Mouse (Mus musculus) layer of hippocampus, adult 18-20 months (tissue): ENCODE results near the gene Siah1a. TPM values are rescaled to one million over a fixed set of nuclear protein-coding genes. Genes with fewer than 3 reads are reported as not detected.
A peak's percentile ranks its signal among the peaks of the same experiment; 100 is the strongest.

ENCODE experiments used
- DNase-seq, 2 experiments: peaks; one replicate each; pipeline ENCODE4 v3.0.0; 2022; ENCODE audit warnings: low spot score in 2 of 2
- total RNA-seq, 2 experiments: library from RNA; stranded (reverse); gene quantifications; 2 replicates each; pipeline ENCODE4 v1.2.3; 2021

Siah1a gene
- total RNA-seq, 2 experiments from 2014 or later = 29.1 to 29.2 TPM

DNA sequence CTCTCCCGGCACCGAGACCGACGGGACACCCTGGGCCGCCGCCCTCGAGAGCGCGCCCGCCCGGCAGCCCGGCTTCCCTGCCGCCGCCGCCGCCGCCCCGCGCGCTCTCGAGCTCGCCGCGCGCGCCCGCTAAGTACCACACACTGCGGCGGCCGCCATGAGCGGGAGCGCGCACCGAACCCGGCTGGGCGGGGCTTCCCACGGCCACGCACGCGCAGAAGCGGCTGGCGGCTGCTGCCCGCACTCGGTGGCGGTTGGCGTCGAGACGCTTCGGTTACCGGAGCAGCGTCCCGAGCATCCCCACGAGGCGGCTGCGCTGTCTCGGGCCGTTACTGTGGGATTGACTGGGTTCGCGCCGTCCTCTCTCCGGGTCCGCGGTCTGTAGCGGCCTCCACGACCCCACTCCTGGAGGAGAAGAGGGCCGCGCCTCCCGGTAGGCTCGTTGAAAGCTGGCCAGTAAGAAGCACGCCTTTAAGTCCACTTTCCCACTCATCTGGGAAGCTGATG, 254 bp upstream of the Siah1a start:
- peak; percentile 90 to 96 for DNase-seq

DNA sequence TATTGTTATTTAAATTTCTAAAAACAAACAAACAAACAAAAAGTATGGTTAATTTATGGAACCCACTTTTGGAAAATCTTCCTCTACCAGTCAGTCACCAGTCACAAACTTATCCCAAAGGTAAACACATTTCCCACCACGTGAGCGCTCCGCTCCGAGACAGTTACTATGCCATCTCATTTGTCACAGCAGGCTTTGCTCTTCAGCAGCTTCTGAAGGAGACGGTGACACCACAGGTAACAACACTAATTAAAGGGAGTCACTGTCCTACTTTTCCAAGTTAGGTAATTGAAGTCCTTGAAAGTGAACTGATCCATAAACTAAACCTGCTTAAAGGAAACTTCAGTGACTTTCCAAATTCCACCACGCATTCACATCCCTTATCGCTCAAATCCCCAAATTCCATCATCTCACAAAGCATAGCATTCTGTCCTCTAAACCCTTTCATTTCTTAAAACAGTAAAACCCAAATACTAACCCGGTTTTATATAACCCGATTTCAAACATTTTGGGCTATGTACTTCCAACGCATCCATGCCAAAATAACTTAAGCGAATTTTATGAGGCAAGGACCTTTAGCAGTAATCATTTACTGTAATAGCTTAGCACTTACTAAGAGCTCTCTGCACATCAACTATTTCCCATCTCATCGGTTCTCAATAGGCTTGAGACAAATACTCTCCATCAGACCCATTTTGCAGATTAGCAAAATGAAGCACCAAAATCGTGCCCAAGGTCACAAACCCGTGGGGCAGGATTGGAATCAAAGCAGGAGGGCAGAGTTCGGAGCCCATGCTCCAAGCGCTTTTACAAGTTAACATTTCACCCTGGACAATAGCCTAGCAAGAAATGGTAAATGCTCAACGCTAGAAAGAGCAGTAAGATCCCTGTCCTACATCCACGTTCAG, 1.2 kb downstream of the Siah1a start:
- DNase-seq = no peak

DNA sequence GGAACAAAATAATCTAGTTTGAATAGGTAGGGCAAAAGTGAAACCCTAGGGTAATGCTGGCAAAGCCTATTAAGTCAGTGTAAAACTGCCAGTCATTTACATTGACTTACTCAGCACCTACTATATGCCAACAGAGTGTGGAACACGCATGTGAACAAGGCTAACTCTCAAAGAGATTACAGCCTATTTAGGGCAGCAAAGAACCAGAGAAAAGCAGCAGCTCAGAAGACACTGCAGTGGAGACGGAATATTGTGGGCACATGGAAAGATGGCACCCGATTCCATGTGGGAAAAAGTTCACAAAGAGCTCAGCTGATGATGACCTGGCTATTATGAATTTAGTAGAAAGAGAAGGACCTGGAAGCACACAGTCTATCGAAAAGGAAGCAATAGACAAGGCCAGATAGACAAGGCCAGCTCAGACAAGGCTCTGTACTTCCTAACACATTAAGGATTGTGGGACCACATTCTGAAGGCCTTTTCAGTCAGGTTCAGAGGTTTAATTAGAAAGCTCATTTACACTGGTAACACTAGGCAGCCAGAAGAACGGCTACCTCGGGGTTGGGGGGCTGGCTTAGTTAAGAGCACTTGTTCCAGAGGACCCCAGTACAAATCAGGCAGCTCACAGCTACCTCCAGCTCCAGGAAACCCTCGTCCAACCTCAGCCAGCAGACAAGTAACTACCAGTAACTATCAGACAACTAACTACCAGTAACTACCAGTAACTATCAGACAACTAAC, 3.0 kb downstream of the Siah1a start:
- DNase-seq = no peak

DNA sequence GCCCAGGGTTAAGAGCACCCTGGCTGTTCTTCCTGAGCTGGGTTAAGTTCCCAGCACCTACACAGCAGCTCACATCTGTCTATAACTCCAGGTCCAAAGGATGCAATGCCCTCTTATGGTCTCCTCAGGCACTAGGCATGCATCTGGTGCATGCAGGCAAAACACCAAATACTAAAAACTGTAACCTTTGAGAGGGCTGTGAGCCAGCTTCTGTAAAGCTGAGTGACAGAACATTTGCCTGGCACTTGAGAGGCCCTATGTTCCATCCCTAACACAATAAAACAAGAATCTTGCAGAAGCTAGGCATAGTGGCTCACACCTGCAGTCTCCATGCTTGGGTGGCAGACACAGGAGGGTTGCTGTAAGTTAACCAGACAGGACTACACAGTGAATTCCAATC, 4.1 kb downstream of the Siah1a start:
- no peak for DNase-seq

DNA sequence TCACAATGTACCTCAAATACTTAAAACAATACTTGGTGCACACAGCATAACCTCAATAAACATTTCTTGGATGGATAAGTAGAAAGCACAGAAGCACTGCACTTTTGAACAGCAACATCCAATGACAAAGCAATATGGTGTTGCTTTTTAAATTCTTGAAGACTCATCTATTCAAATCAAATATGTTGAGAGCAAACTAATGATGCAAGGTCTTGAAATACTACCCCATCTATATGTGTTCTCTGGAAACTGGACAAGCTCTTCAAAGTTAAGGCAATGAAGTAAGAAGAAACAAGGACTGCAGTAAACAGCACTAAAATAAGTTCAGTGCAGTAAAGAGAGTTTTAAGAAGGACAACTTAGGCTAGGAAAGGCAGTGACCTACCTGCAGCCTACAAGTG, 4.8 kb downstream of the Siah1a start:
- DNase-seq = no peak

DNA sequence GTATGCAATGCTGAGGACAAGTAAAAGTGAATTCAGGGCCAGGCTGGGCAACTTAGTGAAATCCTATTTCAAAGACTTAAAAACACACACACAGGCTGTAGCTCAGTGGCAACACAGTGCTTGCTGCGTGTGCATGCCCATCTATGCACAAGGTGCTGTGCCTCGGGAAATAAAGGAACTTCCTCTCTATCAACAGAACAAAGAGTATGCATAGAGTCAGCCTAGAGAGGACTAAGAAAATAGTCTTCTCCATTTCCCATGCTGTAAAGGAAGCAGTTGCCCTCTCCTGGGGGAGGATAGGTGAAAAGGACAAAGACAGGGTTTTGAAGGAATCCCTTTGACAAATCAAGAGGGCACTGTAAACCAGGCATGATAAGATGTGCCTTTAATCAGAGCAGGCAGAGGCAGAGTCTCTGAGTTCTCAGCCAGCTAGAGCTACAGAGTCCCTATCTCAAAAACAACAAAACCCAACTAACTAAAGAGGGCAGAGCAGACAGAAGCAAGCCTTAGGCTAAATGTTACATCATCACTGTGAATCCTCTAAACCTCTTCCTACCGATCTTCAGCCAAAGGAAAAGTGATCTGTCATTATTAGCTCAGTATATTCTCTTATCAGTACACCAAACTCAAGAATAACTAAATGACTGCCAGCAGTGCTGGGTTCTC, 10.2 kb downstream of the Siah1a start:
- no peak for DNase-seq

DNA sequence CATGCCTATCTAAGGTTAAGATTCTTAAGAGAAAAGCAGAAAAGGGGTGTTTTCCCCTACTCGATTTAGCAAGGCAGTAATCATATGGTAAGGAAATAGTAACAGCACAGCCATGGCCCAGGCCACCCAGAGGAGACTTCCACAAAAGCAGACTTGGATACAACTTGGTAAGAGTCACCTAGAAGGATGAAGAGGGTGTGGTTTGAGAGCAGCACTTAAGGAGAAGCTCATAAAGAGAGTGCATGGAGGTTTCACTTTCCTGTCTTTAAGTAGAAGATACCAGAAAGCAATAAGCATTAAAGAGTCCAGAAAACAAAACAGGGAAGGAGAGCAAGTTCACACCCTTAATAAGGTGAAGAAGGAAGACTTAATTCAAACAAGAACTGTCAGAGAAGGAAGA, 10.8 kb downstream of the Siah1a start:
- DNase-seq = no peak

DNA sequence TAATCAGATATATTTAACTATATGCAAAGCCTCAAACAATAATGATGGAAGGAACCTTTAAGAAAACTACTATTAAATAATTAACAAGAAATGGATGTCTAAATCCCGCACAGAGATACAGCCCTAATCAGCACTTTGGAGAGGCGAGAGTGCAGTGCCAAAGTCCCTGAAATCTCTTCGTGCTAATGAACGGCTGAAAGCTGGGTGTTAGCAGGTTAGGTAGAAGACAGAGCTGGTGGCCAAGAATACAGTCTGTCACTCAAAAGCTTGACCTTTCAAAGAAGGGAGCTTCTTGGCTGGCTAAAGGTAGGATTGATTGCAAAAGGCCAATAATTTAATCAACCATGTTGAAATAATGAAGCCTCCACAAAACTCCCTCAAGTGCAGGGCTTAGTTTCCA, 11.6 kb downstream of the Siah1a start:
- no peak for DNase-seq

DNA sequence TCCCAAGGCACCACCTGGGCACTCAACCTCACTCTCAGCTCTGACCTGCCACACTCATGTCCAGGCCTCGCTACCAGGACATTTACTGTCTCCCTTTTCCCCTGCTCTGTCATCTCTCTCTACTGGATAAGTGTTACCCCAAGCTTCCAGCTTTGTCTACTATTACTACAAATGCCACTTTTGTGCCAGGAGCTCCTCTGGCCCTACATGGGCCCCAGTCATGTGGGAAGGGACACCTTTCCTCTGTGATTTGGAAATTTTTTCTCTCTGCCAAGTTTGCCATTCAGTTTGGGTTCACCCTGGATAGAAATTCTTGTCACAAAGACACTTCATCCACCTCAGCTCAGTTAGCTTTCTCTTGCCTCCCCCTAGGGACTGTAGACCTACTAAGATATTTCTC, 14.9 kb downstream of the Siah1a start:
- no peak for DNase-seq

DNA sequence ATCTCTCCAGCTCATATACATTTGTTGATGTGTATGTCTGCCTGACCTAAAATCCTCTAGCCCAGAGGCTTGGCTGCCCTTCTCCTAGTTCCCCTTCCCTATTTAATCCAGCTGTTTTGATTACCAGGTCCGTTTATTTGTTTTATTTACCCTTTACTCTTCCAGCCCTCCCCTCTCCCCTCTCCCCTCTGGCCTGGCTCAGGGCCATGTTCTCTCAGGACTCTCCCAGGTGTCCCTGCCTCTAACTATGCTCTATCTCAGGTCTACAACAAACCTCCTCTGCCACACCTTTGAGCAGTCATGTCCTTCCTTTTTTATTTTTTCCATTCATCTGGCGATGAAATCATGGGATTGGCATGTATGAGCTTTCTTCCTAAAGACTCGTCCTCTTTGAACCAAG, 15.4 kb downstream of the Siah1a start:
- no peak for DNase-seq

DNA sequence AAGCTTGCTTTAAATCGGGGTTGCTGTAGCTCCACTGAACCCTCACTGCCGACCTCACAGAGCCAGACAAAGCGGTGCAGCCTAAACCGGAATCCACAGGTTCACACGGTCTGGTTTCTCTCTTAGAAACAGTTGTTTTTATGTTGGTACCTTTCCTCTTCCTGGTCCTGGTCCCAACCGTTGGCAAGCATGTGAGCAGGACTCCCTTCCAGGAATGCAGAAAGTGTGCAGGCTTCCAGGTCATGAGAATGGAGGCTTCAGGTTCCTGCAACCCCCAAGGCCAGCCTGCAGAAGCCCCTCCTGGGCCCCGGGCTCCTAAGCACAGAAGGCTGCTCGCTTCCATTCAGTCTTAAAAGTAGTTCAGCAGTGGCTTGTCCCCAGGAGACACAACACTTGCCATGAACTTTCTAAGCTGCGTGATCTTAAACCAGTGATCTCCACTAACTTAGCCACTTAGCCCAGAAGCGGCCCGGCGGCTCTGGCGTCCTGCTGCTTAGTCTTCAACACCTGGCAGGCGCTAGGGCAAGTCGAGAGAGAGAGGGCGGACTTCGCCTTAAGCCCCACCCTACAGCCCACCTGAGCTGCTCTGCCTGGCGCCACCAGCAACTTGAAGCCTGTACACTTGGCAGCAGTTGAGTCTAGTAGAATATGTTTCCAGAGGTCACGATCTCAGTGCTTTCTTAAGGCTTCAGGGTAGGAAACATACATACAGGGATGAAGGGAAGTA, 17.3 kb downstream of the Siah1a start:
- DNase-seq = no peak

DNA sequence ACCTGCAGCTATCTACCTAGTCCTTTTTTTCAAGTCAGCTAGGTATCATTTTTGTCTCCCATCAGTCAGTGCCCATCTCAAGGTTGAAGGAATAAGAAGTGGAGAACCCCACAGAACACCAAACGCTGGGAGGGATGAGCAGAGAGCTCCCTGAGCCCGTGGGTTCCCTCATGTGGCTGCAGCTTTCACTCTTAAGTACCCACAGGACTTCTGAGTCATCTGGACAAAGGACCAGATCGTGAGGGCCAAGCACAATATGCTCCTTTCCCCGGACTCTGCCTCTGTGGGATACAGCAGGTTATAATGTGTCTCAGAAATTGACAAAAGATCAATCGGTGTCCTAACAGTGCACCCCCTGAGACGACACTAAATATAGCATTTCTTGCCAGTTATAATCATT, 18.8 kb downstream of the Siah1a start:
- DNase-seq = no peak

DNA sequence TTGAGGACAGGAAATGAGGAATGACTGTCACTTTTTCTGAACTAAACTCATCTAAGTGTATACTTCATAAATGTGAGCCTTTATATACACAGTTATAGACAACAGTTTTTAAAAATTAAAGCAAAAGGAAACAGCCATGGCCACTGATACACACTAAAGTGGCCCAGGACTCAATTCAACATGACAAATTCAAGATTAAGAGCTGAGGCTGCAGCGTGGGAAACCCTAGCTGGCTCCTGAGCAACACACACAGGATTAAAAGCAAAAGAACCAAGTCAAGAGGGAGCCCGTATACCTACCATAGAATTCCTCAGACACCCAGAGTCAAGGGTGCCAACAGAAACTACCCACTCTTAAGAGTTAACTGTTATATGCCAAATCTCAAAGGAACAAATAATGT, 24.2 kb downstream of the Siah1a start:
- no peak for DNase-seq

DNA sequence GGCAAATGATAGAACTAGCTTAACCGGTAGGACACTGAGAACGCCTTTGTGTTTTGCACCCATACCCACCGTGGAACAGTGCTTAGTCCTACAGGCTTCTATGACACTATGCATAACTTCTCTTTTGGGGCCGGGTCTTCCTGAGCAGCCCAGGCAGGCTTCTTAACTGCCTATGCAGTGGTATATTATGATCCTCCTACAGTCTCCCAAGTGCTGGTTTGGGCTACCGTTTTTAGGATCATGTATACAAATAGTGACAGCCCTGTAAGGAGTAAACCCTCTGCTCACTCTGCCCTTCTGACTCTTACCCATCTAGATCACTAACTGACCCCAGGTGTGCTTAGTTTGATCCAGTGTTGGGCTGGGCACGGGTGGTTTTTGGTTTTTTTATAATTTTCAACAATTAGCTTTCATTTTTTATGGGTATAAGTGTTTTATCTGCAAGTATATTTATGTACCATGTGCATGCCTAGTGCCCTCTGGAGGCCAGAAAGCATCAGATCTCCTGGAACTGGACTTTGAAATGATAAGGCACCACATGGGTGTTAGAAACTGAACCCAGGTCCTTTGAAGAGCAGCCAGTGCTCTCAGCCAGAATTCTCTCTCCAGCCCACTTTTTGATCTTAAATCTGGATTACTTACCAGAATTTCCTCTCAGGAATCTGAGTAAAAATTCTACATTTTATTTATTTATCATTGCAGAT, 24.8 kb downstream of the Siah1a start:
- DNase-seq = no peak

DNA sequence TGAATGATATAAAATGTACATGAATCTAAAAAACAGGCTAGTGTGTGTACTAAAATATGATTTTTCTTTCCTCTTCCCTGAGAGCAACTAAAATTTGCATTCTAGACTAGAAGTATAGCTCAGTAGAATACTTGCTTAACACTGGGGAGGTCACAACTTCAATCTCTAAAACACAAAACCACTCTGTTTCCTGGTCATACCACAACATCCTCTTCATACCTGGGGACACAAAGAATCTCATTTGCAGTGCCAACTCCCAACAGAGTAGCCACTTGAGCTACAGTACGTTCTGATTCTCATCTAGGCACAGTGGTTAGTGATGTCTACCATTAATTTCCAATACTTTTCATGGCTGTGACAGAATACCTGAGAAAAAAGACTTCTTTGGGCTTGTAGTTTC, 26.4 kb downstream of the Siah1a start:
- no peak for DNase-seq

DNA sequence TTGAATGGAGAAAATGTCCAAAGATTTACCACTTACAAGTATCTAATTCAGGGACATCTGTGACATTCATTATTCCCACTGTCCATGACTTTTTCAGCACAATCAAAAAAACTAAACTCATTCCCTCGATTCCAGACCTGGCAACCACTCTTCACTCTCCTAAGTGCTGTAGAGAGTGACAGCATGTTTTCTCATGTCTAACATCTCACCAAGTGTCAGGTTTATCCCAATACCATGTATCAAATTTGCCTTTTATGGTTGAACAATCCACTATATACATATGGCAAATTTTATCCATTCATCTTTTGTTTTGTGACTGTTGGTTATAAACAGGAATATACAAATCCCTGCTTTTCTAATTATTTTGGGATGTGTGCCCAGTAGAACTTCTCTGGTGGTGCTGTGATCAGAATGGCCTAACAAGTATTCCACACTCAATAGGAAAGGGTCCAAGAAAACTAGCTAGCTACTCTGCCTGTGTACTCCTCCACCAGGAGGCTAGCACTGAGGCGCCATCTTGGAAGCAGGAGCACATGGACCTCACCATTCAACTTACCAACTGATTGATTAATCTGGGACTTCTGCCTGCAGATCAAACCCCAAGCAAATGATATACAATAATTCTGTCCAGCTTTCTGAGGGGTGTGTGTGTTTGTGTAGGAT, 27.3 kb downstream of the Siah1a start:
- DNase-seq = no peak

DNA sequence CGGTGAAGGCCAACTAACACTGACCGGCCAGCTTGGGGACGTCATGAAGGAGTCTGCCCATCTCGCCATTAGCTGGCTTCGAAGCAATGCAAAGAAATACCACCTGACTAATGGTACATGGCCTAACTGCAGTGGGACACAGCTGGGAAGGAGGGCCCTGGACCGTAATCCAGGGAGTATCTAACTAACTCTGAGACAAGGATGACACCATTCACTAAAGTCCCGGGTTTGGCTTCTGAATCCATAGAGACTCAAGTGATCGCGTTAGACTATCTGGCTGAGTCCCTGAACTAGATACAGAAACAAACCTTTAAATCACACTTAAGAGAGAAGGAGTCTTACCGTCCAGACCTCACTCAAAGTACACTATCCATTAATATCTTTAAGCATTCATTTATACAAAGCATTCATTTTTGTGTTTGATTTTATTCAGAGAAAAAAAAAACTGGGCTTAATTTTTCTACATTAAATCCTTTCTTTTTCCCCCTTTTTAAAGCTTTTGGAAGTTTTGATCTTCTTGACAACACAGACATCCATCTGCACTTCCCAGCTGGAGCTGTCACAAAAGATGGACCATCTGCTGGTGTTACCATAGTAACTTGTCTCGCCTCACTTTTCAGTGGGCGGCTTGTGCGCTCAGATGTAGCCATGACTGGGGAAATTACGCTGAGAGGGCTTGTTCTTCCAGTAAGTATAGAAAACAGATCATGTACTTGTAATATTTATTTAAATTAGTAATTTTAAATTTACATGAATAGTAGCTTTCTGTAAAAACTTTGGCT, 32.1 kb downstream of the Siah1a start:
- DNase-seq = peak; percentile 88 to 94

DNA sequence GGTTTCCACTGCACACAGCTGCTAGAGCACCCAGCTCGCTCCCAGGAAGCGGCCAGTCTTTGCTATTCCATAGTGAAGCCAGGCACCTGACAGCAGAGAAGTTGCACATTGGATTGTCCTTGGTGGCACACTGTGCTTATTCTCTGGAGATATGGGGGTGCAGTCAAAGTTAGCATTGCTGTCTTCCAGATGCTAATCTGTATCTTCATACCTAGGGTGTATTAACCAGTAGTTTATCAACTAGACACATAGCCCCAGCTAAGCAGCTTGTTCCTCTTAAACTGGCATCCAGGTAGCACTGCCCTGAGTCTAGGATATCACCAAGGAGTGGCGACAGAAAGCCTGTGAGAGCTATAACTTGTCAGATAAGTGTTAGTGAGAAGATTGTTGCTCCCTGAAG, 33.1 kb downstream of the Siah1a start:
- no peak for DNase-seq

DNA sequence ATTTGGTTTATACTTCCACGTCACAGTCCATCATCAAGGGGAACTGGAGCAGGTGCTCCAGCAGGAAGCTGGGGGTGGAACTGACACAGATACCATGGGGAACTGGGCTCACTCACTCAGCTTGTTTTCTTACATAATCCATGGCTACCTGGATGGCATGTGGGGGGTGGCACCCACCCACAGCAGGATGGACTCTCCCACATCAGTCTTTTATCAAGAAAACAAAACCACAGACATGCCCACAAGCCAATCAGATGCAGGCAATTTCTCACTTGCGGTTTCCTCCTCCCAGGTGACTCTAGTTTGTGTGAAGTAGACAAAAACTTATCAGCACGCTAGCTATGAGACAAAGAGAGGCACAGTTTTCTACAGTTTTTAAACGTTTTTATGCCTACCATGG, 37.9 kb downstream of the Siah1a start:
- peak in 1 of 2 experiments; percentile 38 for DNase-seq
